Mouse (Mus musculus) common myeloid progenitor, adult 5-6 weeks (primary cell): Measurements from ENCODE around the gene Gm49369. TPM values are rescaled to one million over a fixed set of nuclear protein-coding genes. Genes with fewer than 3 reads are reported as not detected.
A peak's percentile ranks its signal among the peaks of the same experiment; 100 is the strongest.
"Not testable (repeated sequence)": the region's sequence is repeated elsewhere in the genome, so short reads cannot be mapped to it uniquely, and the experiment has no call there.

Experiments used
- ATAC-seq: replicated peaks from 2 replicates; pipeline ENCODE4 v1.8.0; 2016; ENCODE audit warnings: low read depth, mild to moderate bottlenecking, moderate TSS enrichment, inconsistent platforms; ENCODE audit not compliant: poor library complexity, severe bottlenecking
- total RNA-seq: library from RNA; stranded (forward); fragments of 200-1000, 187-1606 nt; gene quantifications from 2 replicates; pipeline ENCODE4 v1.2.3, GENCODE M21; 2017

The Gm49369 gene
- total RNA-seq: 12.4 and 58.4 TPM in 2 replicates

DNA sequence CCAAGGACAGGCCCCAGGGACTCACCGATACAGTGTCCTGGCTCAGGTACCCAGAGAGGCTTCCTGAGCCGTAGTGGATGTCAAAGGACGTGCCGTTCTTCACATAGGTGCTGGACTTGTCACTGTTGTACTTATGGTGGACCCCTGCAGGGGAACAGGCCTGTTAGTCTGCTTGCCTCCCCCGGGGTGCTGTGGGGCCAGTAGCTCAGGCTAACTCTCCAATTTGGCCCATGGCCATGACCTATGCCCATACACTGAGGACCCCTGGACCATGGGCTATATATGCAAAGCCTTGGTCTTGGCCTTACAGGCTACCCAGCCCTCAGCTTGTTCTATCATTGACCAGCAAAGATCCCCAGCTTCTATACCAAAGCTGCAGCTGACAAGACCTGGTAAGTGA, at the start of gene Gm49369:
Gene Gm49369 (minus strand): TSS at position 101 of the 400 bp plus-strand sequence.
- ATAC-seq: no peak

DNA sequence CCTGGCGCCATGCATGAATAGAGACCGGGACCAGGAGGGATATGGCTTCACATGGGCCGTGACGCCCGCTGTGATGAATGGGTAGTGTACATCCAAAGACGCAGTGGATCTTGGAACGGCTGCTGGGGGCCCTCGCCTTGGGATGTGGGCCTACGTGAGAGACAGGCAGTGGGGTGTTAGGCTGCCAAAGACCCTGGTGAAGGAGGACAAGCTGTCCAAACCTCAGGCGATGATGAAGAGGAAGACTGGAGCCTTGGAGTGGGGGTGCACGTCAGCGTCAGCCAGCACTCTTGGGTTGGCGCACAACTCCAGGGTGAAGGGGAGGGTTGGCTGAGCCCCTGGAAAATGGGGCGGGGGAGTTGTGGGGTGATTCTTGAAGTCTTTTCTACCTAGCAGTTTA, 48.6 kb upstream of the Gm49369 start:
- ATAC-seq: no peak

DNA sequence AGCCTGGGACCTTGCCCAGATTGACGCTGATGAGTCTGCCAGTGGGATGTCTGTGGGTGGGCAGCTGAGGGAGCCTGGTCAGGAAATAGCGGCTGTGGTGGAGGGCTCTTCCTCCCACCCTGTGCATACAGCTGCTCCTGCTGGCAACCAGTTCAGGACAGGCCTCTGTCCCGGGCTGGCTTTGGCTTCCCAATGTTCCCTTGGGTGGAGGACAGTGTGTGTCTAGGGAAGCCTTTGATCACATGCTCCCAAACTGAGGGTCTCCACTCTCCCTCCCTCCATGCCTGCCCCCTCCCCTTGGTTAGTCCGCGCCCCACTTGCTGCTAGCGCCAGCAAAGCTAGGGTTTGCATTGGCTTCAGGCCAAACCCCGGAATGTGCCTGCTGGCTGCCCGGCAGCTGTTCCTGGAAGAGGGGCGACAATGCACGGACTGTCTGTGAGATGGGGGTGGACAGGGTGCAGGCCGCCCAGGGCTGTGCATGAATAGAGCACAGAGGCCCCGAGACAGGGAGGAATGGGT, 47.8 kb upstream of the Gm49369 start:
- ATAC-seq: peak; percentile 38; the same call in 1 of the 2 replicates

GRCm38 (mm10) chr7:142428213-142428612, 45.7 kb upstream of the Gm49369 start:
- ATAC-seq: peak; percentile 64

DNA sequence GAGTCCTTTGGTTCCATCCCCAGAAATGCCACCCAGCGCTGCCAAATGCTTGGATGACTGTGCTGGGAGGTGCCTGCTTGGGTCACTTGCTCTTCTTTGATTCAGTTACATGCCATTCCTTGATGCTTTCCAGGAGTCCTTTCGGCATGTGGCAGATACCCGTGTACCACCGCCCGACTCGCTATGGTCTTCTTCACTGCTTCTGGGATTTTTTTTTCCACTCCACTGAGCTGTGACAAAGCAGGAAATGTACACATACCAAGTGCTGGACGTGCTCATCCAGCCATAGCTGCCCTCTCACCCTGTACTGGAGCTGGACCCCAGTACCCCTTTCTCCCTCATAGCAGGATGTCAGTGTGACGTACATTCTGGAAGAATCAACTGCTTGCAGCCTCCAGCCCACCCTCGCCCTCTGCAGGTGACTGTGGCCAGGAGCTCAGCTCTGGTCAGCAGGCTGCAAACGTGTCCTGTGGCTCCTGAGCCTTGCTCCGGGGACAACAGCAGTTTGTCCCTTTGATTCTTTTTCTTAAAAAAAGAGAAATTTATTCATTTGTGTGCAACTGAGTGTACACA, 43.3 kb upstream of the Gm49369 start:
- ATAC-seq: no peak

GRCm38 (mm10) chr7:142421826-142422225, 39.4 kb upstream of the Gm49369 start:
- no peak for ATAC-seq

- ATAC-seq: peak; percentile 65
Observed at GRCm38 (mm10) chr7:142419887-142420286, 37.4 kb upstream of the Gm49369 start.

DNA sequence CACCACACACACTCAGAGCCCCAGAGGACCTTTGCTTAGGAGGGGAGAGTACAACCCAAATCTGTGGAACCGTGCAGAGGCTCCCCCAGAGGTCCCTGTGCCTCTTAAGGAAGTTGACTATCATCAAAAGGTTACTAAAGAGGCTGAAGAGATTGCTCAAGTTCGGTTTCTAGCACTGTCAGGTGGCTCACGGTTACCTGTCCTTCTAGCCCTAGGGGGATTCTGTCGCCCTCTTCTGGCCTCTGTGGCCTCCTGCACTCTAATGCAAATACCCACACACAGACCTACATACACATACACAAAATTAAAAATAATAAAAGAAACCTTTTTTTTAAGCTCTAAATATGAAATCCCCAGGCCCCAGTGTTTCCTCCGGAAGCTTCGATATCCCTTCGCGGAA, 36.2 kb upstream of the Gm49369 start:
- ATAC-seq: no peak

DNA sequence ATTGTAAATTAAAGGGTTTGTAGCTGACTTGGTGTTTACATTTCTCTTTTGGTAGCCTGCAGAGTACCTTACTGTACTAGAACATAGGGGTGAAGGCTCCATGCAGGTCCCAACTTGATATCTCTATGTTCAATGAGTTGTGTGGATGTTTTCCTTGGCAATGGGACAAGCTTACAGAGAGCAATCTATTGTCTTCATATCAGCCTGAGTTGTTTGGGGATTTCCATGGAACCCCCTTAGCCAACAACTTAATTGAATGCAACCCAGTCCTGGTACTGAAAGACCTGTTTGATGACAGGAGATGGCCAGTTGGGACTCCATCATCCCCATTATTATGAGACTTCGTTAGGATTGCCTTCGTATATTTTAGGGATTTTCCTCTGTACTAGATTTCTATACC, 35.6 kb upstream of the Gm49369 start:
- no peak for ATAC-seq

DNA sequence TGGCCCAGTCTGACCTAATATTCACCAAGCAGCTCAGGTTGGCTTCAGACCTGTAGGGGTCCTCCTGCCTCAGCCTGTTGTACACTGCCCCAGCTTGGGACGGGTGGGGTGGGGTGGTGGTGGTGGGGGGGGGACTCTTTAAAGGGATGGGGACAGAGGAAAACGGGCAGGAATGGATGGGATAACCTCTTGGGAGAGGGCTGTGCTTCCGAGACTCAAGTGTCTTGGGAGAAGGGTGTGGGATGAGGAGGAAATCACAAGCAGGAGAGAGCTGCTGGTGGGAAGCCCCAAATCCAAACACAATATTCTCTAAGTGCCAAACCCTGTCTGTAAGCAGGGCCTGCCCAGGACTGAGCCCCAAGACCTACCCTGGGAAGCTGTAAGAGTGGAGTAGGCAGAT, 33.8 kb upstream of the Gm49369 start:
- no peak for ATAC-seq

GRCm38 (mm10) chr7:142415314-142415713, 32.8 kb upstream of the Gm49369 start:
- ATAC-seq: no peak

DNA sequence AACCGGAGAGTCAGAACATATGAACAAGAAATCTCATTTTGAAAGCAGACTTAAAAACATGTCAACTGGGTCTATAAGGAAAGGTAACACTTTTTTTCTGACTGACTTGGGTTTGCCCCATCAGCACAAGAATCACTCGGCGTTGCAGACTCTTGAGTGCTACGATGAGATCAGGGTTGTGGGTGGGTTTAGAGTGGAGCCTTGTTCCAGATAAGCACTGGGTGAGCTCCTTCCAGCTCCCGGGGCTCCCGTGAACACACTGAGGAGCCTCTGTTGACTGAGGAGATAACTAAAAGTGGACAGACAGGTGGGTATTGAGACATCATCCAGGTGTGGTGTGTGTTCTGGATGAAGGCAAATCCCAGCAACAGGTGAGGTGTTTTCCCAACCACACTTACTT, 30.8 kb upstream of the Gm49369 start:
- no peak for ATAC-seq

DNA sequence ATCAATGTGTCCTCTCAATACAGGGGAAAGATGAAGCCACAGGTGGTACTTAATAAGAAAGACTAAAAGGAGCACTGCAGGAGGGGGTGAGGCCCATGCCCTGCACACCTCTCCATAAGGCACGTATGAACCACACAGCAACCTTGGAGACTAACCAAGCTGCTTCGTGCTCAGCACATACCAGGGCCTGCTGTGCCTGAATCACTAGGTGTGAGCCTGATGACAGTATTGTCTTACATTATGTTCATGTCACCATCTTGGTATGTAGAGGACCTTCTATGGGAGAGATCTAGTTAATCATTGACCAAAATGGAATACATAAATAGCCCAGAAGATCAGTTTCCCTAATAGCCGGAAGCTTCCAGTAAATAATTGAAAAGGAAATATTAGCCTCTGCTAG, 27.1 kb upstream of the Gm49369 start:
- ATAC-seq: no peak

DNA sequence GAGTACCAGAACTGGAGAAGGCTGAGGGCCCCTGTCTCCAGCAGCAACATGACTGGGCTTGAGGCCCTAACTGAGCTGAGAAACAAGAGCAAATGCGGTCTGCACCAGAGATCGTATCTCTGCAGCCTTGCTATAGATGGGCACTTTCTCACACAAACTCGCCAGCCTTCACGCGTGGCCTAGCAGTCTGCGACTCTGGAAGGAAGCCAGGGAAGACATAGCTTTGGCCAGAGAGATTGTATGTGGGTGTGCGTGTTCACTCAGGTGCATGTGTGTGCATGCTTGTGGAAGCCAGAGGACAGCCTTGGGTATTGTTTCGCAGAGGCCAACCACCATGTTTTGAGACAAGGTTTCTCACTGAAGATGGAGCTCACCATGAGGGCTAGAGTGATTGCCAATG, 26.2 kb upstream of the Gm49369 start:
- ATAC-seq: no peak

DNA sequence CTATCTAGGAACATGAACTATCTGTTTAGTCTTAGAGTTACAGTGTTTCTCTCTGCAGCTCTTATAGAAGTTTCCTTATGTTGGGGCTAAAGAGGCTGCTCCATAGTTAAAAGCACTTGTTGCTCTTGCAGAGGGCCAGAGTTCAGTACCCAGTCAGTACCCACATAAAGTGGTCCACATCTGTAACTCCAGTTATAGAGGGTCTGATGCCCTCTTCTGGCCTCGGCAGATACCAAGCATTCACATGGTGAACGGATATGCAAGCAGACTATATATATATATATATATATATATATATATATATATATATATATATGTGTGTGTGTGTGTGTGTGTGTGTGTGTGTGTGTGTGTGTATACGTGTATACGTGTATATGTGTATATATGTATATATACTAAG, 25.5 kb upstream of the Gm49369 start:
- 0 out of 2 replicates have a peak, but pooled peaks have one; percentile 51 for ATAC-seq

- ATAC-seq: not testable (repeated sequence)
Observed at GRCm38 (mm10) chr7:142405134-142405533, 22.7 kb upstream of the Gm49369 start.

DNA sequence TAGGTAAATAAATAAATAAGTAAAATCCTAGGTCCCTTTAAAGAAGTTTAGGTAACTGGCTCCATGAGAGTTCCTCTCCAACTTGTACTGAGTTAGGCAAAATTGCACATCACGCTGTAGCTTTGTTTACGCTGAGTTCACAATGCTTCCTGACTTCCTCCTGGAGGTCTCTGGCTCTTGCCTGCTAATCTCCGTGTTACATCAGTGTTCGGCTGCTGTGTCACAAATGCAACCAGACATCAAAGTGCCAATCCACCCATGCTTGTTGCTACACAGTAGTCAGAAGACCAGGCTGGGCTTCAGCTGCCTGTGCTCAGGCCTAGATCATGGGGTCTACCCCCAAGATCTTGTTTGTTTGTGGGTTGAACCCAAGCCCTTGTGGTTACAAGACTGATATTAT, 21.1 kb upstream of the Gm49369 start:
- peak; percentile 41 for ATAC-seq

- ATAC-seq: no peak
Observed at GRCm38 (mm10) chr7:142400750-142401142, 18.3 kb upstream of the Gm49369 start.

DNA sequence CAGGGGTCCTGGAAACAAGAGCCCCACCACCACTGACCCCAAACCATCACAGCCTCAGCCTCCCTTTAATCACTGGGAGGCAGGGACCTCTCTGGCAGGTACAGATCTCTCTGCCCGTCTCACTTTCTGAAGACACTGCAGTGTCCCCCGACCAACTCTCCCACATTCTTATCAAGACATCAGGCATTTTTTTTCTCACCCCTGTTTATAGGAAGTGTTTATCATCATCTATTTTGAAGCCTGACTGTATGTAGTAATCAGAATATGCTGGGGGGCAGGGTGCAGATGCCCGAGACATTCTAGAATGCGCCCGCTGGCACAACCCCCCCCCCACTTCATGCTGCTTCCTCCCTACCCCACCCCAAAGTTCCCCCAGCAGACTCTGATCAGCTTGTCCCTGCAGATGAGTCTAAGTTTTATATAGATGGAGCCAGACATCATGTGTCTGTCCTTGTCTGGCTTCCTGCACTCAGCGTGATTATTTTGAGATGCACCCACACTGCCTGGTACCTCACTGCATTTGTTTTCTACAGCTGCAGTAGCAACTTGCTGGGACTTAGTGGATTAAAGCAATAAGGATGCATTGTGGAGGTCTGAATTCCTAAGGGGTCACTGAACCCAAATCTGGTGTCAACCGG, 17.8 kb upstream of the Gm49369 start:
- no peak for ATAC-seq

DNA sequence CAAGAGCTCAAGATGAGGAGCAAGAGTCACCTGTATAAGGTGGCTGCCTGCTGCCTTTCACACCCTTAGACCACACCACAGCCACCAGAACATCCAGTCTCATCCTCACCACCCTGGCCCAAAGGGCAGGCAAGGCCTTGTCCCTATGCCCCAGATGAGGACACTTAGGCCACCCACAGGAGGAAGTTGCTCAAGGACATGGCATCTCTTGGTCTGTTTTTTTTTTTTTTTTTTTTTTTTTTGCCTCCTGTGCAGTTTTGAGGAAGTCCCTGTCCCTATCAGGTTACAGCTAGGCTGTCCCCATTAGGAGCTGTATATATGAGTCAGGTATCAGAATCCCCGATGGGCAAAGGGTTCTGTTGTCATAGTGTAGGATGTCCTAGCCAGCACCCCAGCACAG, 16.8 kb upstream of the Gm49369 start:
- peak; percentile 62 for ATAC-seq

- peak; percentile 22 for ATAC-seq
Observed at GRCm38 (mm10) chr7:142398052-142398451, 15.6 kb upstream of the Gm49369 start.

DNA sequence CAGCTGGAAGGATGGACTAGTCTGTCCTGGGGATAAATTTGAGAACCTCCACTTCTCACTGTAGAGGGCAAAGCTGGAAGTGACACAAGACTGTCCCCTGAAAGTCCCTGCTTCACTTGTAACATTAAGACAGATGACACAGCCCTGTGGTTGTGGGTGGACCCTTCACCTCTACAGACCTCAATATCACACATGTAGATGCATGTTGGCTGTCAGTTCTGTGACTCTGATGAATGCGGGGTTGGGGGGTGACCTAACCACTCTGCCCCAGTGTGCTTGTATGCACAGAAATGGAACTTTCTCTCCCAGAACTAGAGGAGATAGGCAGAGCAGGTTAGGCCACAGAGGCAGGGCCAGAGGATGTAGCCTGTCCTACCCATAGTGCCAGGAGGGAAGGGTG, 14.1 kb upstream of the Gm49369 start:
- no peak for ATAC-seq
